Mouse (Mus musculus): ENCODE data around the gene Serpinh1. TPM values are rescaled to one million over a fixed set of nuclear protein-coding genes. Genes with fewer than 3 reads are reported as not detected.

The Serpinh1 gene
- polyA plus RNA-seq (2017; shearing (Covaris generic)), result not detected

DNA sequence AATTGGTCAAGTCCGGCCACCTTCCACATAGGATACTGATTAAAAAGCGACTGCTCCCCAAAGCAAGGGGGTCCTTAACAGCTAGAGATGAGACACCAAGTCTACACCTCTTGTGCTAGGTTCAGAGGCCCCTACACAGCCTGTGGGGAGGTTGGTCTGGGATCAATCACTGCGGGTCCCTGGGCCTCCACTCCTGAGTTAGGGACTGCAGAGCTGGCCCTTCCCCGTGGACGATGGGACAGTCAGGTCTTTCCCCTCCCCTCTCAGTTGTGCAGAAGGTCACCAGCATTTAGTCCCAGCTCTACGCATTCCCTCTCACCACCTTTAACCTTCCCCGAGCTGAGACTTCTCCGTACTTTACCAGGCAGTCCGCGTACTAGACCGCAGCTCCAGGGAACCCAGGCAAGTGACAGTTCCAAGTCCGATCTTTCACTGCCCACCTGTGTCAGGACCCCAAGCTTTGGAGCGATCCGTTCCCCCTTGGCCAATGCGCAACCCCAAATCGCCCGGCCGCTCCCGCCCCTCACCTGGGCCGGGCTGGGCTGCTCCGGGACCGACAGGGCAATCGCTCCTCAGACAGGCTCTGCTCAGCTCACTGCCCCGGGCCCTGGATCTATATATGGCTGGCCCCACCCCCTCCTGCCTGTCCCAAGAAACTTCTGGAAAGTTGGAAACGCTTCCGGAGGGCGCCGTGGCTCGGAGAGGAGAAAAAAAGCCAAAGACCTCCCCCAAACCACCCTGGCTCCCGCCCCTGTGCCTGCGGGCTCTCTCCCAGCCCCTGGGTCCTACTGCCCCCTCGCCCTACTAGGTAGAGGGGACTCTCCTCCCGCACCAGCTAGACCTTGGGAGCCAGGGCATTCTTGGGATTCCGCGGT, at the start of gene Serpinh1:
Gene Serpinh1 (minus strand): TSS at position 714 of the 875 bp plus-strand sequence.

DNA sequence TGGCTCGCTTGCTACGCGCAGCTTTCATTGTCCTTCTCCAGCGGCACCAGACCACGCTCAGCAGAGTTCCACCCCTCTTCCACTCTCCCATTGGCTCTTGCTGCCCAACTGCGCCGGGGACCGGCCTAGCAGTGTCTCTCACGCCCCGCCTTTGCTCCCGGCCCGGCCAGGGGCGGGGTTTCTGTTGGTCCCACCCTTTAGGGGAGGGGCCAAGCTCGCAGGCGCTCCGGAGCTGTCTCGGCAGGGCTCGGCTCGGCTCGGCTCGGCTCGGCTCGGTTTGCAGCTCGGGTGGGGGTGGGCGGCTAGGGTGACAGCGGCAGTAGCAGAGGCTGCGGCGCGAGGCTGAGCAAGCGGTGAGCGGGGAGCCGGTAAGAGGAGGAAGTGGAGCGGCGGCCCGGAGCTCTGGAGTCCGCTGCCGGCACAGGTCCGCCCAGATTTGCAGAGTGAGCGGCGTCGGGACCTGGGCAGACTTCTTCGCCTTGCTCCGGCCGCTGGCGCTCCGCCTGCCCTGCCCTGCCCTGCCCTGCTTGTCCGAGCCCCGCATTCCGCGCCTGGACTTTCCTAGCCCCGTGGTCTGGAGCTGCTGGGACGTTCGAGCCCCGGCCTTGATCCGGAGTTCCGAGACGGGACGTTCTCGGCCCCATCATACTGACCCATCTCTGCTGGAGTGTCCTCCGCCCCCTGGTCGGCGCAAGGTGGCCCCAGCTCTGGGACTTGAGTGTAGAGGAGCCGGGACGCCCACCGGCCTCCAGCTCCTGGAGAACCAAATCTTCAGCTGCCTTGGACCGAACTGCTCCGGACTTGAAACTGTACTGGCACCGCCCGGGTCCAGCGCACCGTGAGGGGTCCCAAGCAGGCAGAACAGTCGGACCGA, 28.4 kb upstream of the Serpinh1 start, which contains the start of gene Gdpd5:
Gene Gdpd5 (plus strand): TSS at position 201 of the 874 bp plus-strand sequence.

Other genes starting within 250 kb of the Serpinh1 start
- 99.7 TPM for gene Uvrag, start 212.1 kb downstream of the Serpinh1 start, polyA plus RNA-seq (2017; shearing (Covaris generic))
- 6.0 TPM for gene Dgat2, start 170.5 kb downstream of the Serpinh1 start, polyA plus RNA-seq (2017; shearing (Covaris generic))
- not detected for gene Mogat2, start 114.6 kb downstream of the Serpinh1 start, polyA plus RNA-seq (2017; shearing (Covaris generic))
- gene Map6, start 85.8 kb downstream of the Serpinh1 start, polyA plus RNA-seq (2017; shearing (Covaris generic)), result not detected
- gene Gdpd5, start 28.2 kb upstream of the Serpinh1 start, polyA plus RNA-seq (2017; shearing (Covaris generic)), result 5.7 TPM
- gene Klhl35, start 112.8 kb upstream of the Serpinh1 start, polyA plus RNA-seq (2017; shearing (Covaris generic)), result 0.98 TPM
- 1,928 TPM for gene Rps3, start 130.5 kb upstream of the Serpinh1 start, polyA plus RNA-seq (2017; shearing (Covaris generic))
- 15.9 TPM for gene Arrb1, start 182.2 kb upstream of the Serpinh1 start, polyA plus RNA-seq (2017; shearing (Covaris generic))